Mouse (Mus musculus): ENCODE results near the gene Zic2. TPM values are rescaled to one million over a fixed set of nuclear protein-coding genes. Genes with fewer than 3 reads are reported as not detected.

Gene Zic2
- polyA plus RNA-seq, 1 experiment = not detected

- no peak for DNase-seq
- Histone ChIP-seq H3K4me3 (replicated peaks; ENCODE audit: extremely low read depth, low read depth, low read length) (no peak overlapping the region), H3K4me1 (ENCODE audit: control insufficient read depth, insufficient read depth, low read length) (0 out of 2 replicates have a peak, but pooled peaks cover 3% of the 10 kb centered on the region)
- TF ChIP-seq CTCF (IDR thresholded peaks at IDR 0.05; ENCODE audit: insufficient read depth, low read length) = no peak
- no peak for TF ChIP-seq POLR2A (IDR thresholded peaks at IDR 0.05; ENCODE audit: borderline replicate concordance, extremely low read depth, low read depth, low read length)
- WGBS = 6% methylated on average over 5 of the region's 5 CpGs
Measured at GRCm38 (mm10) chr14:122487366-122487765, 12.1 kb downstream of the Zic2 start.

GRCm38 (mm10) chr14:122489041-122489440 lies 13.8 kb downstream of the Zic2 start:
- Histone ChIP-seq H3K4me3 (replicated peaks; ENCODE audit: extremely low read depth, low read depth, low read length) (no peak overlapping the region), H3K4me1 (ENCODE audit: control insufficient read depth, insufficient read depth, low read length) (0 out of 2 replicates have a peak, but pooled peaks cover 3% of the 10 kb centered on the region)
- DNase-seq = no peak
- TF ChIP-seq POLR2A (IDR thresholded peaks at IDR 0.05; ENCODE audit: borderline replicate concordance, extremely low read depth, low read depth, low read length) (no peak), CTCF (IDR thresholded peaks at IDR 0.05; ENCODE audit: insufficient read depth, low read length) (no peak)
- 4% methylated on average over 5 of the region's 5 CpGs for WGBS

GRCm38 (mm10) chr14:122489686-122490414 lies 14.6 kb downstream of the Zic2 start:
- no peak for DNase-seq
- 12% methylated on average over 12 of the region's 12 CpGs for WGBS
- Histone ChIP-seq H3K4me1 (ENCODE audit: control insufficient read depth, insufficient read depth, low read length) (0 out of 2 replicates have a peak, but pooled peaks cover 3% of the 10 kb centered on the region), H3K4me3 (replicated peaks; ENCODE audit: extremely low read depth, low read depth, low read length) (no peak overlapping the region)
- no peak for TF ChIP-seq POLR2A (IDR thresholded peaks at IDR 0.05; ENCODE audit: borderline replicate concordance, extremely low read depth, low read depth, low read length)
- TF ChIP-seq CTCF (IDR thresholded peaks at IDR 0.05; ENCODE audit: insufficient read depth, low read length) = no peak

GRCm38 (mm10) chr14:122490441-122491328 lies 15.4 kb downstream of the Zic2 start, which contains the start of gene Gm10837:
TSS of gene Gm10837 (plus strand) at chr14:122490586.
- TF ChIP-seq CTCF (IDR thresholded peaks at IDR 0.05; ENCODE audit: insufficient read depth, low read length) (no peak), POLR2A (IDR thresholded peaks at IDR 0.05; ENCODE audit: borderline replicate concordance, extremely low read depth, low read depth, low read length) (no peak)
- Histone ChIP-seq H3K4me1 (ENCODE audit: control insufficient read depth, insufficient read depth, low read length) (0 out of 2 replicates have a peak, but pooled peaks cover 3% of the 10 kb centered on the region), H3K4me3 (replicated peaks; ENCODE audit: extremely low read depth, low read depth, low read length) (no peak within 1 kb of the TSS)
- WGBS = 3% methylated on average over 51 of the region's 51 CpGs
- DNase-seq = no peak

DNA sequence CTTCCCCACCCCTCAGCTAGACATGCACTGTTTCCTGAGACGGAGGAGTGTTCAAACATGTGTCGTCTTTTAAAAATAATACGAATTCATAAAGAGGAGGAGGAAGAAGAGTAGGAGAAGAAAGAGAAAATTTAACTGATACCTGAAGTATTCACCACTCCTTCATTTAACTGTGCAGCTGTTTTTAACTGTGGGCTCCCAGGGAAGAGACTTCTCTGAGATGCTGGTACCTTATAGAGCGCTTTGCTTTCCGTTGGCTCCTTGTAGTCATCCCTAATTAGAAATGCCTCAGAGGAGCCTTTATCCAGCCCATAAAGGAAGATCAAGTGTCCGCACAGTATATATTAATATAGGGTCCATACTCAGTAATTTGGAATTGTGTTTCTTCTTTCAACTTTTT lies 16.3 kb downstream of the Zic2 start:
- no peak for TF ChIP-seq POLR2A (IDR thresholded peaks at IDR 0.05; ENCODE audit: borderline replicate concordance, extremely low read depth, low read depth, low read length)
- no peak for TF ChIP-seq CTCF (IDR thresholded peaks at IDR 0.05; ENCODE audit: insufficient read depth, low read length)
- no peak for DNase-seq
- H3K4me3 ChIP-seq (replicated peaks; ENCODE audit: extremely low read depth, low read depth, low read length) = no peak overlapping the region
- WGBS = 70% methylated on average over 6 of the region's 6 CpGs
- H3K4me1 ChIP-seq (ENCODE audit: control insufficient read depth, insufficient read depth, low read length) = 0 out of 2 replicates have a peak, but pooled peaks cover 3% of the 10 kb centered on the region

GRCm38 (mm10) chr14:122492015-122492414 lies 16.8 kb downstream of the Zic2 start:
- WGBS = 68% methylated on average over 1 of the region's 1 CpGs
- TF ChIP-seq CTCF (IDR thresholded peaks at IDR 0.05; ENCODE audit: insufficient read depth, low read length) (no peak), POLR2A (IDR thresholded peaks at IDR 0.05; ENCODE audit: borderline replicate concordance, extremely low read depth, low read depth, low read length) (no peak)
- no peak for DNase-seq
- Histone ChIP-seq H3K4me3 (replicated peaks; ENCODE audit: extremely low read depth, low read depth, low read length) (no peak overlapping the region), H3K4me1 (ENCODE audit: control insufficient read depth, insufficient read depth, low read length) (0 out of 2 replicates have a peak, but pooled peaks cover 3% of the 10 kb centered on the region)

DNA sequence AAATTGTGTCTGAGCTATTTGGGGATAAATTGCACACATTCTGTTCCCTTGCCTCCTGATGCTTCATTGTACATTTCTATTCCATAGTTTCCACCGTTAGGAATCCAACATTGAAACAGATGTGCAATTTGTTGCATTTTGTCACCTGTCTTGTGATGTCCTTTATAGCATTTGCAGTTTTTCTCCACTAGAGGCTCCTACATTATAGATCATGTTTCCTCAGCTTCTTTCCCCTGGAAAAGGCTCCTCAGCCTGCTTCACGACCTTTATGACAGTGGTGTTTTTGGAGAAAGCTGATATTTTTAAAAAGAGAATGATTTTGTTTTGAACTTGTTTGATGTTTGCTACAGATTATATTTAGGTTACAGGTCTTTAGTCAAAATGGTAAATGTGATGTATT lies 33.8 kb downstream of the Zic2 start:
- 14% methylated on average over 2 of the region's 2 CpGs for WGBS
- no peak for DNase-seq
- TF ChIP-seq POLR2A (IDR thresholded peaks at IDR 0.05; ENCODE audit: borderline replicate concordance, extremely low read depth, low read depth, low read length) (no peak), CTCF (IDR thresholded peaks at IDR 0.05; ENCODE audit: insufficient read depth, low read length) (no peak)

DNA sequence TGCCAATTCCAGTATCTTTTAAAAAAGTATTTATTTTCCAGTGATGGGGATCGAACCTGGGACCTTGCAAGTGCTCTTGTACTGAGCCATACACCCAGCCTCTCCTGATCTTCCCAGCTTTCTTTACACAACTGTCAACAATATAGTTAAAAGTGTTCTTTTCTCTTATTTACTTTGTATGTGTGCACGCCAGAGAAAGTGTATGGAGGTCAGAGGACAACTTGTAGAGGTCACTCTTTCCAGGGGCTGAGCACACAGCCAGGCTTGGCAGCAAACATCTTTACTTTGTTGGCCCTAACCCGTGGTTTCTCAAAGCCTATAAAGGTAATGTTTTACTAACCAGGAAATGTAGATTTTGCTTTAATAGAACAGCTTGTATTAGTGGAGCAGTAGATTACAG lies 36.3 kb downstream of the Zic2 start:
- DNase-seq = no peak
- no peaks in the 10 kb centered on the region for H3K4me1 ChIP-seq (ENCODE audit: control insufficient read depth, insufficient read depth, low read length)
- 52% methylated on average over 3 of the region's 3 CpGs for WGBS
- TF ChIP-seq CTCF (IDR thresholded peaks at IDR 0.05; ENCODE audit: insufficient read depth, low read length) = no peak
- TF ChIP-seq POLR2A (IDR thresholded peaks at IDR 0.05; ENCODE audit: borderline replicate concordance, extremely low read depth, low read depth, low read length) = no peak
- no peak overlapping the region for H3K4me3 ChIP-seq (replicated peaks; ENCODE audit: extremely low read depth, low read depth, low read length)

More for the DNA sequence above, 33.8 kb downstream of the Zic2 start:
- no peak overlapping the region for H3K4me3 ChIP-seq (replicated peaks; ENCODE audit: extremely low read depth, low read depth, low read length)
- no peaks in the 10 kb centered on the region for H3K4me1 ChIP-seq (ENCODE audit: control insufficient read depth, insufficient read depth, low read length)

- Histone ChIP-seq H3K4me3 (replicated peaks; ENCODE audit: extremely low read depth, low read depth, low read length) (no peak overlapping the region), H3K4me1 (ENCODE audit: control insufficient read depth, insufficient read depth, low read length) (no peaks in the 10 kb centered on the region)
- WGBS = 20% methylated on average over 1 of the region's 1 CpGs
- no peak for TF ChIP-seq CTCF (IDR thresholded peaks at IDR 0.05; ENCODE audit: insufficient read depth, low read length)
- no peak for TF ChIP-seq POLR2A (IDR thresholded peaks at IDR 0.05; ENCODE audit: borderline replicate concordance, extremely low read depth, low read depth, low read length)
- DNase-seq = no peak
Measured at GRCm38 (mm10) chr14:122513511-122514036, 38.3 kb downstream of the Zic2 start.
